Mouse (Mus musculus) stomach, postnatal 0 days (tissue): Measurements from ENCODE around the gene Cog8.
"Not testable (repeated sequence)": the region's sequence is repeated elsewhere in the genome, so short reads cannot be mapped to it uniquely, and the experiment has no call there.

Experiments
- CTCF ChIP-seq: IDR thresholded peaks from 2 replicates; pipeline ENCODE4 v1.5.1; 2016; ENCODE audit warnings: antibody characterized with exemption, low read depth, mild to moderate bottlenecking, moderate library complexity
- EP300 ChIP-seq: optimal IDR thresholded peaks from 2 replicates; pipeline ENCODE3; 2016; ENCODE audit warnings: antibody characterized with exemption

DNA sequence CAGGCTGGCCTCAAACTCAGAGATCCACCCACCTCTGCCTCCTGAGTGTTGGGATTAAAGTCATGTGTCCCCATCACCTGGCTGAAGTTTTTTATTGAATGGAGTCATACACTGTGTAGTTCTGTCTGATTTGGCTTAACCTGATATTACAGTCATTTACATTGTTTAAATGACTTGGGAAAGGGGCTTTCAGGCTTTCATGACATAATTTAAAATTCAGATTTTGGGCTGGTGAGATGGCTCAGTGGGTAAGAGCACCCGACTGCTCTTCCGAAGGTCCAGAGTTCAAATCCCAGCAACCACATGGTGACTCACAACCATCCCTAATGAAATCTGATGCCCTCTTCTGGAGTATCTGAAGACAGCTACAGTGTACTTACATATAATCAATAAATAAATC lies 22.9 kb downstream of the Cog8 start:
- TF ChIP-seq CTCF, EP300: not testable (repeated sequence)
